Mouse (Mus musculus) 3134 (cell line): ENCODE results near the gene Mpeg1.

Source experiments
- DNase-seq: peaks from one replicate; pipeline ENCODE4 v3.0.0-alpha.2; 2011; ENCODE audit warnings: low spot score; ENCODE audit not compliant: insufficient read length; ENCODE audit errors: extremely low read depth

Gene Mpeg1

GRCm38 (mm10) chr19:12464674-12465073, 4.1 kb downstream of the Mpeg1 start:
- DNase-seq, result no peak

DNA sequence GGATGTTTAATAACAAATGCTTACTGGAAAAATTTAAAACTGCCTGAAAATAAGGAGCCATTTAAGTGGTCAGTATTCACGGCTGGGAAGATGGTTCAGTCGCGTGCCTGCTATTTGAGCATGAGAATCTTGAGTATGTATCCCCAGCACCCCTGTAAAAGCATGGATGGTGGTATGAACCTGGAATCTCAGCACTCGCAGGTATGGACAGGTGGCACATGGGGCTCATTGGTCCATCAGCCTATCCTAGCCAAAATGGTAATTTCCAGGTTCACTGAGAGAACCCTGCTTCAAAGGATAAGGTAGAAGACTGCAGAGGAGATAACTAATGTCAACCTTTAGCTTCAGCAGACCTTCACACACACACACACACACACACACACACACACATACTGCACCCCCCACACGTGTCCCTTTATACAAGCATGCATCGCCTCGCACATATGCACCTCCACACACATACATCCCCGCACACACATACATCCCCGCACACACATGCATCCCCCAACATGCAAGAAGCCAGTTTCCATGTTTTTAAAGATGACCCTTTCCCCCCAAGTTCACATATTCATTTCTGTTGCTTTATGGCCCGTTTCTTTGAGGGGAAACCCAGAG, 5.1 kb downstream of the Mpeg1 start:
- DNase-seq, result no peak

- DNase-seq, result peak; percentile 47
Measured at GRCm38 (mm10) chr19:12466204-12466603, 5.6 kb downstream of the Mpeg1 start.

- DNase-seq, result no peak
Measured at GRCm38 (mm10) chr19:12467436-12467835, 6.9 kb downstream of the Mpeg1 start.

GRCm38 (mm10) chr19:12471866-12472265, 11.3 kb downstream of the Mpeg1 start:
- no peak for DNase-seq

DNA sequence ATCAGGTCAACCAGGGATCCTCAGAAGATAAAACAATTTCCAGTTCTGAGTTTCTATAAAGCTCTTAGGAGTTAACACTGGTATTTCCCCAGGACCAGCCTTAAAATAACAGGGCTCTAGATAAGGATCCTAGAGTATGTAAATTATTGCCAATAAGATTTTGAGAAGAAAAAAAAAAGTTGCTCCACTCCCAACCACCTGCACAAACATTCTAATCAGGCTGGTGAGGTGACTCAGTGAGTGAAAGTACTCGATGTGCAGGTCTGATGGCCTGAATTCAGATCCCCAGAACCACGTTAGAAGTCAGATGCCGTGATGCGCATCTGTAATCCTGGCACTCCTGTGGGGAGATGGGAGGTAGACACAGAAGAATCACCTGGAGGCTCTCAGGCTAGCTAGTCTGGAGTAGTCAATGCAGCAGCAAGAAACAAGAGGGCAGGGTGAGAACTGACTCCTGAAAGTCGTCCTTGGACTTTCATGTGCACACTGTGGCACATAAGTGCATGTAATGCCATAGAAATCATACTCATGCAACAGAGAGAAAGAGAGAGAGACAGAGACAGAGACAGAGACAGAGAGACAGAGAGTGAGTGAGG, 11.9 kb downstream of the Mpeg1 start:
- DNase-seq, result no peak

DNA sequence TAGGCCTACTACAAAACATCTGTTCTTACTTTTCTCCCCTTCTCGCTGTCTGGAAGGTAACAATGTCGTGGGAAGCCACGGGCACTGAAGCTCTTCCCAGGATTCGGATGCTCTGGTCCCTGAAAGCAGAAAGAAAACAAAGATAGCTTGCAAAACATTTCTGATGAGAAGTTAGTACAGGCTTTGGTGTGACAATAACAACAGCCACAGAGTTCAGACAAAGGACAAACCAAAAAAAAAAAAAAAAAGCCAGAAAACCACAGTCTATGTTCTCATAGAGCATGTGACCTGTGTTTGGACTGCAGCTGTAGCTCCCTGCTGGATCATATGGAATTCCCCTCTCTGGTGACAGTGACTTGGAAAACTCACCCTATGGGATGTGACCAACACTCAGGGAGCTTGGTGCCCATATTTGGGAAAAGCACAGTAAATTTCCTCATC, 12.6 kb downstream of the Mpeg1 start:
- DNase-seq, result peak; percentile 38

DNA sequence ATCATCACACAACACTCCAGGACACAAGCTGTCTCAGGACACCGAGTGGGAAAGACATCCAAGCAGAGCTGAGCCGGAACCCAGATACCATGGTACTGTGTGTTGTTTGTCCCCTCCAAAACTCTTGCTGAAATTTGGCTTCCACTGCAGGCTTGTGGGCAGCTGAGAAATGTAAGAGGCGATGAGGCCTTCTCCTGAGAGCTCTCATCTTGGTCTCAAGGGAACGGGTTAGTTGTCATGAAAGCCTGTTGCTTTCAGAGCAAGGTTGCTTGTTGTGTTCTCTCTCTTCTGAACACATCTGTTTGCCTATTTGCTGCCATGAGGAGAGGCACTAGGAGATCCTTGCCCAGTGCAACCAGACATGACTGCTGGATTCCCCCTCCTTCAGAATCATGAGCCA, 13.4 kb downstream of the Mpeg1 start:
- no peak for DNase-seq

GRCm38 (mm10) chr19:12475380-12476250, 15.0 kb downstream of the Mpeg1 start:
- DNase-seq, result peak; percentile 78

DNA sequence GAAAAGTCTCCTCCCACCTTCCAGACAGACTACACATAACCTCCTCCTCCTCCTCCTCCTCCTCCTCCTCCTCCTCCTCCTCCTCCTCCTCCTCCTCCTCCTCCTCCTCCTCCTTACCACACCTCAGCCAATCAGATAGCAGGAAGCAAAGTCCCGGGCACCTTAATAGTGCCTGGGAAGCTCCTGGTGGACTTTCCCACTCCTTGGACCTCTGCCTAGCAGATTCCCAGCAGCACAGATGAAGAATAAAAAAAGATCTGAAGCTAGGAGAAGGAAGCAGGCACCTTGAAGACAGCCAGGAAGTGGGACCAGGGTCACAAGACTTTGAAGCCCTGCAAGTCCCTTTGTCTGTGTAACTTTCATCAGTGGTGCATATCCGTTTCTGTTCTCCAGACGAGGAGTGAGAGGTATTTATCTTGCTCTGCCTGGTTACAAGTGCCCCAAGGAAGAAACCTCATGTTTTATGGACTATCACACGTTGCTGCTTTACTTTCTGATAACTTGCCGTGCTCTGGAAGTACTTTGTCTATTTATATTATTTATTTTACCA, 16.2 kb downstream of the Mpeg1 start:
- DNase-seq, result no peak

GRCm38 (mm10) chr19:12478369-12478768, 17.8 kb downstream of the Mpeg1 start:
- DNase-seq, result no peak

DNA sequence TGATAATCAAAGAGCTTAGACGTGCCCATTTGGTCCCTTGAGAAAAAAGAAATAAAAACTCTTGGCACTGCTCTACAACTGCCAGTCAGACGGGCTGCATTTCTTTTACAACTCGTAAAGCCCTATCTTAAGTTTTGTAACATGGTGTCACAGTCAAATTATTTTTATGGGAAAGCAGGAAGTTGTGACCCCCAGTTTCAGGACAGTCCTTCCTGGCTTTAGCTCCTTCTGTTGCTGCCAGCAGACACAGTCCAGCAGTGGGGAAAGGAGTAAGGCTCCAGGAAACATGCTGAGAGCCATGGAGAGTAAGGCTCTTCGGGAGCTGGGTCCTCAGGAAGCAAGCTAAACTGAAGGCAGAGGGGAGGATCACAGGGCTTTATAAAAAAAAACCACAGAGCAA, 23.2 kb downstream of the Mpeg1 start:
- no peak for DNase-seq

- DNase-seq, result no peak
Measured at GRCm38 (mm10) chr19:12484210-12484609, 23.6 kb downstream of the Mpeg1 start.

DNA sequence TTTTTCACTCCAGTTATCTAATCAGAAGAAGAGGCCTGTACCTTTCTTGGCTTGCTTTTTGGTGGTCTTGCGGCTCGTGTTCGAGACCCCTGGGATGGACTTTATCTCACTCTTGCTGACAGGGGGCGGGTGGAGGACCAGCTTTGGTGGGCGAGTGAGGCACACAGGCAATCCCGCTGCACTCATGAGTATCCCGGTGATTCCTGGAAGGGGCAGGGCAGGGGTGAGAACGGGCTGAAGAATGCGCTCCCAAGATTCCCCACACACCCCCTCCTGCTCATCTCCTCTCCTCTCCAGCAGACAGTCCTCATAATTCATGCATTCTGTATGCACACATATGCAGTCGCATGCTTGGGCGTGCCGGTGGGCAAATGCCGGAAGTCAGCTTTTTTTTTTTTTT, 24.6 kb downstream of the Mpeg1 start:
- DNase-seq, result no peak

GRCm38 (mm10) chr19:12485631-12486030, 25.1 kb downstream of the Mpeg1 start:
- DNase-seq, result no peak

DNA sequence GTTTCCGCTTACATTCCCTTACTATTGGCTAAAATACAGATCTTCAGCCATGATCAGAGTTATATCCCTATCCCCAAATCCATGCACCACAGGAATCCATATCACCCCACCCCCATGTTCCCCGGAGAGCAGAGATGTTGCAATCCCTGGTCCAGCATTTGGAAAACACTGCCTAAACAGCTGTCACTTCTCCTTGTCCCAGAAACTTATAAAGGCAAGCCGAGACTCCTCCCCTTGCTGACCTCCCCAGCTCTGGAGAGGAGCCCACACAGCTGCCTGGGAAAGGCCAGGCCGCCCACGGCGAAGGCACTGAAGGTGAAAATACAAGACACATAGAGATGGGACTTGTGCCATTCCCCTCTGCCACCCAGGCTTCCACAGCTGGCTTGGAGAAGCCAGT, 26.3 kb downstream of the Mpeg1 start:
- DNase-seq, result peak; percentile 47

DNA sequence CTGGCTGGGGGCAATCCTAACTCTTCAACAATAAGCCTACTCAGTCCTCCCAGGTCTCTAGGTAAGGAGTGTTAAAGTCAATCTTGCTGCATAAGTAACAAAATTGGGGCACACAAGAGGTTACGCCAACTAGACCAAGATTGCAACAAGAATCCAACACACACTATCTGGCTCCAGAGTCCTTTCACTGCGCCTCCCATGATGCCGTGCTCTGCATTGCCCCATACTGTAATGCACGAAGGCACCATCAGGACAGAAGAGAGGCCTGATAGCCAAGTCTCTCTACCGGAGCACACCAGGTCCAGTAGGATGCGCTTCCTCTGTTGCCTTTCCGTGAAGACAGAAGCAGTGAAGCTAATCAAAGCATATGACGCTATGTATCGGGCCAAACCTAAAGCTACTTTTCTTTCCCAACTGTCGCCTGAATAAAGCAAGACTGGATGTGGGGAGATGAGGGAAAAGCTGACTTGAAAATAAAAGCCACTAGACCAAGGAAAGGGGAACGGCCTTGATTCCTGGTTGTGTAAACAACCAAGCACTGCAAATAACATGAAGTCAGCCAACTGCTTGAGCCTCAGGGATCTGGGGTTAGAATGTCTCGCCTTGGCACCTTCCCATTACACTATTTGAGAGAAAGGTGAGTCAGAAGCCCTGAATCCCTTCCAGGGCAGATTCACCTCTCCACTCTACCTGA, 27.1 kb downstream of the Mpeg1 start:
- no peak for DNase-seq

DNA sequence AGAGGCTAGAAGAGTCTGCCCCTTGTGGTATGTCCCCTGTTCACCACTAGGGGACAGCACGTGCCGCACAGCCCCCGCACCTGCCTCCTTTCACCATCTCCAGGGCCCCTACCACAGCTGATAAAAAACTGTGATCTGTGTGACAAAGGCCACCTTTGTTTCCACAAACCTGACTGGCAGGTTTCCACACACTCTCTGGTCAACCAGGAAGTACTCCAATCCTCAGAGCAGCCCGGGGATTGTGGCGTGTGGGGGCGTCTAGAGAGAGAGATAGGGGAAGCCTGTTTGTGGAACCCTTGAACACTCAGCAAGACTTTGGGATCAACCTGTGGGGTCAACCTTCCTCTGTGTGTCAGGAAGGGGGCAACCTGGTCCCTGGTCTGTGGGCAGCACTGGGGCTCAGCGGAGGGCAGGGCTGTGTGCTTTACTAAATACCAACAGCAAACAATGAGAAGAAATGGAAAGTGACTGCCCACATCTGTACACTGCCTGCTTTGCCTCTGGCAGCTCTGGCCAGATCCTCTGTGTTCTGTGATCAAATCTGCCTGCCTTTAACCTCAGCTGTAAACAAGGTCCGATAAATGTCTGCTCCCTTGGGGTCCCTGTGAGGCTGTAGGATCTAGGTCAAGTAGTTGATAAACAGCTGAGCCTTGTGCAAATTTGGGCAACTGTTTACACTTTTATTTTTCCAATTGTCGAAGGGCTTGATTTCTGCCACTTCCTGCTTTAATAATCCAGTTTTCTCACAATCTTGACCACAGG, 27.8 kb downstream of the Mpeg1 start:
- no peak for DNase-seq

DNA sequence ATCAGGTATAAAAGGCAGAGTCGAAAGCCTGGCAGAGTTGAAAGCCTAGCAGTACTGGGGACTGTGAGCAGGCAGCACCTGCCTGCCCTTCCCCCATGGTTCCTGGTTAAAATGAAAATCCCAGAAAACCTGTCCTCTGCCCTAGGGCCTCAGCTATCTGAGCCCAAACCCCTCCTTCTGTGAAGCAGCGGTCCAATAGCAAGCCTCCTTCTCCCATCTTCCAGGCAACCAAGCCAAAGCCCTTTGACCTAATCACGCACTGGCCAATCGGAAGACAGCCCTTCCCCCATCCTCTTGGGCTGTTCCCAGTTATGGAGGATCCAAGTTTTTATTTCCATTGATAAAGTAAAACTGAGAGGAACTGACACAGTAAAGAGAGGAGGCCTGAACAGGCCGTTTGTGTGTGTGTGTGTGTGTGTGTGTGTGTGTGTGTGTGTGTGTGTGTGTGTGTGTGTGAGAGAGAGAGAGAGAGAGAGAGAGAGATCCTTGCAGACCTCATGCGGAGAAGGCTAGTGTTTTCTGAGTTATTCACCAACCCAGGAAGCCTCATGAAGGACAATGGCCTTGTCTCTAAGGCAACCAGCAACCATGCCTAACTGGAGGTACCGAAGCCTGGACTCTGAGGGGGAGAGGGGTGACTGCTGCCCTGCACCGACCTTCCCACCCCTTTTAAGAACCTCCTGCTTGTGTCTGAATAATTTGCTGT, 28.5 kb downstream of the Mpeg1 start:
- no peak for DNase-seq
